Mouse (Mus musculus) embryonic fibroblast, embryonic 13.5 days (primary cell): Measurements from ENCODE around the gene Ccdc78. TPM values are rescaled to one million over a fixed set of nuclear protein-coding genes. Genes with fewer than 3 reads are reported as not detected.

Source experiments
- H3K27ac ChIP-seq: 2 replicates; pipeline ENCODE4 v1.5.1; 2012; ENCODE audit warnings: low read length, control low read depth, inconsistent platforms; ENCODE audit not compliant: insufficient read depth
- H3K4me1 ChIP-seq: 2 replicates; pipeline ENCODE4 v1.6.1; 2011; ENCODE audit warnings: low read length; ENCODE audit not compliant: control insufficient read depth, insufficient read depth
- H3K4me3 ChIP-seq: 2 replicates; pipeline ENCODE4 v1.5.1; 2011; ENCODE audit warnings: mild to moderate bottlenecking, control low read depth, low read length; ENCODE audit not compliant: insufficient read depth
- CTCF ChIP-seq: IDR thresholded peaks from 2 replicates; pipeline ENCODE4 v1.5.1; 2011; ENCODE audit warnings: mild to moderate bottlenecking, control low read depth, low read length, moderate library complexity, borderline replicate concordance; ENCODE audit not compliant: insufficient read depth
- POLR2A ChIP-seq: IDR thresholded peaks from 2 replicates; pipeline ENCODE4 v1.6.1; 2011; ENCODE audit warnings: low read depth, mild to moderate bottlenecking, control low read depth, low read length, moderate library complexity
- polyA plus RNA-seq: library from polyadenylated mRNA; stranded (reverse); fragments of >200 nt; gene quantifications from 2 replicates; pipeline ENCODE4 v1.2.4, GENCODE M21; 2011; ENCODE audit warnings: low read depth; ENCODE audit not compliant: missing spikeins, insufficient read length

Ccdc78 gene
- polyA plus RNA-seq, 1 experiment, result not detected

DNA sequence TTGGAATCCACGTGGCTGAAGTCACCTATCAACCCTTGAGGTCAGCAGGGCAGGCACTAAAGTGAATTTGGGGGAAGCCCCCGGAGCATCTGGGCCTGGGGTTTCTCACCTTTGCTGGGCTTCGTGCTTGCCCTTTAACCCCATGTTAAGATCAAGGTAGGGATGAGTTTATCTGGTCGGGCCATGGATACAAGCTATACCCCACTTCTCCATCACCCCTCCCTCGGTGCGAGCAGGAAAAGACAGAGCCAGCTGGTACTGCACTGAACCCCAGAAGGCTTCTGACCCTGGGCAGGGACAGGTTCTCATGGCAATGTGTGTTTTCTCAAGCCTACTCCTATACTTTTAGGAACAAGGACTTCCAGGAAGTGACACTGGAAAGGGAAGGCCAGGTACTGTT lies 5.0 kb upstream of the Ccdc78 start:
- no peaks in the 10 kb centered on the region for H3K4me1 ChIP-seq
- no peak overlapping the region for H3K27ac ChIP-seq
- TF ChIP-seq POLR2A (no peak), CTCF (no peak)
- no peak overlapping the region for H3K4me3 ChIP-seq

DNA sequence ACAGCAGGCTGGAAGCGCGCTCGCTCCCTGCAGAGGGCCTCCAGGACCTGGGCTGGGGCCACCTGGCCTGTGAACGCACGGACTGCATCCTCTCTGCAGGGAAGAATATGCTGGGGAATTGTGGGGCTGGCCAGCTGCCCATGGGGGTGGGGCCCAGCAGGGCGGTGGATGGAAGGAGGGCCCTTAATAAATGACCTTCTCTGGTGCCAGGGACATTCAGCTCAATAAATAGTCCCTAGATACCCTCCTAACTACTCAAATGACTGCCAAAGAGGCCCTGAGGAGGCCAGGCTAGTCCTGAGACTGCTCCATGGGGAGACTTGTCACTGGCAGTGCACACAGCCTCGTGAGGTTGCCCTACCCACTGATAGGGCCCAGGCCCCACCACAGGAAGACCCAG lies 3.3 kb upstream of the Ccdc78 start:
- TF ChIP-seq POLR2A, result no peak
- no peak for TF ChIP-seq CTCF
- no peaks in the 10 kb centered on the region for H3K4me1 ChIP-seq

DNA sequence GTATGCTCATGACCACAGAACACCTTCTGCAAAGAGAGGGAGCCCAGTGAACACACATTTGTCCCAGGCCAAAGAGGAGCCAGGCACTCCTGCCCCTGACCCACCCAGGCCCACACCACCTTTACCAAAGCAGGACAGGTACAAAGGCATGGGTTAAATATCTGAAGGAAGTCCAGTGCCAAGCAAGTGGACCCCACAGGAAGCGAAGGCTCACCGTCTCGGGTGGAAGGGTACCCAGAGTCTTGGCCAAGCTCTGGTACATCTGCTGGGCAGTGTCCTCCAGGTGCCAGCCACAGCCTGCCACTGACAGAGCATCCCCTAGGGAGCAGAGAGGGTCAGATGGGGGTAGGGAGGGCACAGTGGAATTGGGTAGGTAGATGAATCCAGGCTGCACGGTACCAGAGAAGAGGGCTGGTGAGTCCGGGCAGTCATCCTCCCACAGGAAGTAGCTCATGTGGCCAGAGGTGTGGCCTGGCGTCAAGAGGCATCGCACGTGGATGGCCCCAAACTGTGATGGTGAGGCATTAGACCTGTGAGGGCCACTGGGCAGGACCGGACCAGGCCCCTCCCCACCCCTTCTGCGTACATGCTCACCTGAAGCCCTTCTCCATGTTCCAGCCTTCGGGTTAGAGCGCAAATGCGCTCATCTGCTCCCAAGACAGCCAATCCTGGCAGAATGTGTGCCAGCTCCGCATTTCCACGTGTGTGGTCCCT lies 2.4 kb upstream of the Ccdc78 start:
- Histone ChIP-seq H3K27ac (no peak overlapping the region), H3K4me3 (0 out of 2 replicates have a peak overlapping the region, but pooled peaks have one; percentile 73), H3K4me1 (no peaks in the 10 kb centered on the region)
- no peak for TF ChIP-seq CTCF
- no peak for TF ChIP-seq POLR2A

More for the DNA sequence above, 3.3 kb upstream of the Ccdc78 start:
- Histone ChIP-seq H3K4me3 (no peak overlapping the region), H3K27ac (no peak overlapping the region)

DNA sequence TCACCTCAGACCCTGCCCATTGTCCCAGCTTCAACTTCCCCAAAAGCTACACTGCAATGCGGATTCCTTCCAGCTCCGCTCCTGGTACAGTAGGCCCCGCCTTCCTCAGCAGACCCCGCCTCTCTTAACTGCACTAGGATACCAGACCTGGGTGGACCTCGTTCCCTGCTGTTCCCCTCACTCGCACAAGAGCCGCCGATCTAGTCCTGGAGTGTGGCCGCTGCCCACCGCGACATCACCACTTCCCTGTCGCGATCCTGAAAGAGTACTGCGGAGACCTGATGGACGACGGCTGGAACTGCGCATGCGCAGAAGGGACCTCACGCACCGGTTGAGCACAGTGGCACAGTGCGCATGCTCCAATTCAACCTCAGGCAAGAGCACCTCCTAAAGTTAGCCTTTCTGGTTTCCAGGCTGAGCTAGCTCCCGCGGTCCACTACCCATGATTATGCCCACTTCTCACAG lies 1.1 kb upstream of the Ccdc78 start, which contains the start of gene Haghl:
Haghl (minus strand) TSS at position 393 of the 465 bp plus-strand sequence.
- TF ChIP-seq POLR2A (peak; percentile 93), CTCF (no peak)
- no peaks in the 10 kb centered on the region for H3K4me1 ChIP-seq
- peak within 1 kb of the TSS; percentile 73 for H3K4me3 ChIP-seq
- peak within 1 kb of the TSS; percentile 68 for H3K27ac ChIP-seq

DNA sequence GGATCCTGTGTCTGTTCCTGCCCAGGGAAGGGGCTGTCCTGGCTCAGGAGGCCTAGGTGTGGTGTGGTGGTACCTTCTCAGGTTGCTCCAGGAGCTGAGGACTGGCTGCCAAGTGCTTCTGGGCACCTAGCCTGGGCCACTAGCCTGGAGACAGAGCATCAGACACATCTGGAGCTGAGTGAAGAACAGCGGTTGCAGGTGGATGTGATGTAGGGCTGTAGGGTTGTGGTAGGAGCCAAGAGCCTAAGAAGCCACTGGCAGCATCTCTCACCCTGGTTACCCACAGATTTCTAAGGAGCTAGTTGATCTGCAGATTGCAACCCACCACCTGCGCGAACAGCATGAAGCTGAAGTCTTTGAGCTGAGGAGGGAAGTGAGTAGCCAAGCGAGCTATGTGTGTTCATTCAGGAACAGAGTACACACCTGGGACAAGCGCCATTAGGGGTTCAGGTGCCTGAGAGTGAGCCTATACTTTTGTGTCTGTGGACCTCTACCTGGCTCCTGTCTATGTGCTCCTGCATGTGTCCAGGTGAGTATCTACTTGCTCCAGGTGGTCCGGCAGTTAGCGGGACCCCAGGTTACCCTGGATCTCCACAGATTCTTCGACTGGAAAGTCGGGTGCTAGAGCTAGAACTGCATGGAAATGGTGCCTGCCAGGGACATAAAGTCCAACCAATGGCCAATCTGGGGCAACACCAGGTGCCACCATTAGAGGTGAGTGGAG lies 563 bp downstream of the Ccdc78 start:
- Histone ChIP-seq H3K4me3 (no peak overlapping the region), H3K27ac (no peak overlapping the region), H3K4me1 (no peaks in the 10 kb centered on the region)
- TF ChIP-seq POLR2A (0 out of 2 replicates have a peak, but pooled peaks have one; percentile 1), CTCF (no peak)

DNA sequence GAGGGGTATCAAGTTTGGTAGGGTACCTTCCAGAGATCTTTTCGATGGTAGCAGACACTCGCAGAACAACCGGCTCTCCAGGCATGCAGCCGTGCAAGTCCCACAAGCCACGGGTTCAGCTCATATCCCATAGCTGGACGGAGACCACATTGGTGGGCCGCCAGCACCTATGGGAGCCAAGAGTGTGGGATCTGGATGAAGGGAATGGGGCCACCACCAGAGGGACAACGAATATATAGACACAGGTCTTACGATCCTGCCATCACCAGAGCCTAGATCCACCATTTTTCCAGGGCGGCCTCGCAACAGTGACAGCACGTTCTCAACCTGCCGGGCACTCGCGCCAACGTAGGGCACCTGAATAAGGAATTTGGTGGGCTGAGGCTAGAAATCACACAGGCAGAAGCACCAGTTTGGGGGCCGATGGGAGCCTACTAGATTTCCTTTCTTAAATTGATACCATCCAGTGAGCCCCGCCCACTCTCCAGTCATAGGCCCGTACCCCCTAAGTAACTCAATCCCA lies 5.0 kb downstream of the Ccdc78 start:
- Histone ChIP-seq H3K4me3 (peak overlapping the region; percentile 55), H3K27ac (no peak overlapping the region), H3K4me1 (peaks cover 7% of the 10 kb centered on the region; the same call in 1 of the 2 replicates)
- TF ChIP-seq POLR2A, result 0 out of 2 replicates have a peak, but pooled peaks have one; percentile 5
- TF ChIP-seq CTCF, result no peak

DNA sequence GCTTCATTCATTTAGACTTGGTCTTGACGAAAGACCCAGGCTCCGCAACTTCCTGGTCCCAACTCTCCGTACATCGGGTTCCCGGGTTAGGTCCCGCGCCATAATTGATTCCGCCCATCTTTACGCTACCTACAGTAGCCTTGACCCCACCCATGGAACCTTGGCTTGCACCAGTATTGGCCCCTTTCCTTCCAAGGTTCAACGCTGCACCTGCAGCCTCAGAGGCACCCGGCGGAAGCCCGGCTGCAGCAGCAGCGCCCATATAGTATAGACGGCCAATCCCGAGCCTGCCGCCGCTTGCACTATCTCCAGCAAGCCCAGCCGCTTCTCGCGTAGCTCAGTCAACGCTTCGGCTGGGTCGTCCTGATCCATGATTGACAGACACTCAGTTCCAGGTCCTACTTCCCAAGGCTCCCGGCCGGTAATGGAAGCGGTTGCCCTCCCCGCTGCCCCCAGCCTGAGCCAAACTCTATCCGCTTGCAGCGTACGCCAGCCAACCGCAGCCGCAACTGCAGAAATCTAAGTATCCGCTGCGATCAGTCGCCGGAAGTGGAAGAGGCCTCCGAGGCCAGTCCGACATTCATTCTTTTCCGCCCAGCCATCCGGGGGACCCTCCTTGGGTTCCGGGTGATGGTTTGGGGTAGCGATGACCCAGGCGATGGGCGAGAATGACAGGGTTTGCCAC lies 5.6 kb downstream of the Ccdc78 start:
- H3K4me3 ChIP-seq, result peak overlapping the region; percentile 55
- H3K4me1 ChIP-seq, result peaks cover 7% of the 10 kb centered on the region; the same call in 1 of the 2 replicates
- TF ChIP-seq POLR2A, result peak; percentile 92
- TF ChIP-seq CTCF, result no peak
- H3K27ac ChIP-seq, result peak overlapping the region; percentile 86

DNA sequence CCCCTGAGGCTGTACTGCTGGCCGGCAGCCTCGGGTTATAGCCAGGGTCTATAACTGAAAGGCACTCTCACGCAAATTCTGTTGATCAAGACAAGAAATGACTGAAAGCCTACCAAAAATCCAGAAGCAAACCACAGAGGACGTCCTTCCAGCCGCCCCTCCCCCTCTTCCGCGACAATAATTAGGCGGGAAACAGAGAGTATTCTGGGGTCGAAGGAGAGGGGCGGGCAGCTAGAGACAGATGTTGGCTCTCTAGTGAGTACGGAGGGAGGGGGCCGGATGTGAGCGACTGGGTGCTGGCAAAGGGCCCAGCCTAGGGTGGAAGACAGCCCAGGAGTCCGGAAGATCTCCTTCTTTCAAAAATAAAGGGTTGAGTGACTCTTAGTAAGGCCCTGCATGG lies 6.2 kb downstream of the Ccdc78 start, which contains the start of gene Fam173a:
Fam173a (minus strand) TSS at position 287 of the 400 bp plus-strand sequence.
- Histone ChIP-seq H3K4me1 (peaks cover 7% of the 10 kb centered on the region; the same call in 1 of the 2 replicates), H3K4me3 (peak within 1 kb of the TSS; percentile 55), H3K27ac (peak within 1 kb of the TSS; percentile 86)
- TF ChIP-seq POLR2A (no peak), CTCF (no peak)

DNA sequence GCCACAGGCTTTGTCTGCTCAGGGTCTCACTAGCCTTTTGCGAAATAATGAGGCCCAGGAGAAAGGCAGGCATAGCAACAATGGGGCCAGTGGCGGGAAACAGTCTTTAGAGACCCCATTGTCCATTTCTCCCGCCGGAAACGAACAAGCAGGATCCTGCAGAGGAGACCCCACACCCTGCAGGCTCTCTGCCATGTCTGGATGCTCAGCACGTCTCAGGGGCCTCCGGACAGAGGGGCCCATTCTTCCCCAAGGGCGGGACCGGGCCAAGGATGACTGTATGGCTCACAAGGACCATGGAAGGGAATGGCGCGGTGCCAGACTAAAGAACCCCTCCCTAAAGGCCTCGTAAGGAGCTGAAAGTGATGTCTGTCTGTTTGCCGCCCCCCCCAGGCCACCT lies 7.8 kb downstream of the Ccdc78 start:
- no peak overlapping the region for H3K27ac ChIP-seq
- TF ChIP-seq POLR2A, result no peak
- TF ChIP-seq CTCF, result no peak
- H3K4me3 ChIP-seq, result no peak overlapping the region
- H3K4me1 ChIP-seq, result peaks cover 7% of the 10 kb centered on the region; the same call in 1 of the 2 replicates
